Mouse (Mus musculus): ENCODE data around the gene Fam131a. TPM values are rescaled to one million over a fixed set of nuclear protein-coding genes. Genes with fewer than 3 reads are reported as not detected.

Gene Fam131a
- total and polyA plus RNA-seq, 3 experiments: 0.67 to 1.3 (median 0.77) TPM

DNA sequence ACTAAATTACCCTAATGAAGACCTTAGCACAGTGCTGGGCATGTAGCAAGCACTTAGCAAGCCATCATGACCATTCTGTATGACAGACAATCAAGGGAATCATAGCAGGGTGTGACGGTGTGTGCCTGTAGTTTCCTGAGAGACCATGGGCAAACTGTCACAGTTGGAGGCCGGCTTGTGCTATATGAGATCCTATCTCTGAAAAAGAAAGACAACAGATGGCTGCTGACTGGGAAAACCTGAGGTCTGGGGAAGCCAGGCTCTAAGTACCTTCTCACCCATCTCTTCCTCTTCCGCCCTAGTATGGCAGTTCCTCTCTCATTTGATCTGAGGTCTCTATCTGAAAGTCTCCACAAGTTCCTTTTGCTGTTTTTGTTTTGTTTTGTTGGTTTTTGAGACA is 12.7 kb downstream of the Fam131a start:
- Histone ChIP-seq H3K27ac (ENCODE audit: insufficient read depth, low read depth) (no peak overlapping the region), H3K4me3 (replicated peaks in 1 of 3; ENCODE audit: low read depth in 2 of 3, low read length in 2 of 3, poor library complexity in 1 of 3) (no peak overlapping the region), H3K36me3 (replicated peaks in 1 of 2; ENCODE audit: control insufficient read depth in 1 of 2, insufficient read depth in 1 of 2, low read length in 1 of 2) (peaks cover 0 to 16% of the 10 kb centered on the region in 2 experiments), H3K9ac (ENCODE audit: insufficient read depth, low read depth) (no peak overlapping the region), H3K9me3 (replicated peaks; ENCODE audit: low read length) (no peaks in the 10 kb centered on the region), H3K4me1 (ENCODE audit: control insufficient read depth in 1 of 2, insufficient read depth in 2 of 2) (peaks cover 13 to 46% of the 10 kb centered on the region in 2 experiments), H3K4me2 (ENCODE audit: insufficient read depth, low read depth, poor library complexity, severe bottlenecking) (no peak overlapping the region), H3K27me3 (replicated peaks) (no peaks in the 10 kb centered on the region), H3K79me2 (replicated peaks; ENCODE audit: control insufficient read depth, extremely low read depth, insufficient read depth, poor library complexity, severe bottlenecking) (no peaks in the 10 kb centered on the region)
- dilution Hi-C loops (cut with MboI; ENCODE audit: extremely low pct_ligation_motif_present, extremely low pct_unique_long_range_greater_than_20kb, low sequenced_read_pairs) (no loop called here), in situ Hi-C loops (cut with MboI; ENCODE audit: low pct_ligation_motif_present, low pct_unique_long_range_greater_than_20kb, low sequenced_read_pairs) (no loop called here)
- DNase-seq (ENCODE audit: extremely low read depth): no peak
- TF ChIP-seq PAX5 (IDR thresholded peaks at IDR 0.05; ENCODE audit: low read length): no peak
- TF ChIP-seq ZNF384 (IDR thresholded peaks at IDR 0.05; ENCODE audit: low read depth, low read length): no peak
- TF ChIP-seq EP300 (IDR thresholded peaks at IDR 0.05; ENCODE audit: low read length): no peak
- no peak for TF ChIP-seq POLR2AphosphoS2 (IDR thresholded peaks at IDR 0.05; ENCODE audit: low read depth, low read length)
- TF ChIP-seq SMC3 (IDR thresholded peaks at IDR 0.05; ENCODE audit: low read depth, low read length): no peak
- no peak for TF ChIP-seq POLR2A (IDR thresholded peaks at IDR 0.05; ENCODE audit: low read depth, low read length)

DNA sequence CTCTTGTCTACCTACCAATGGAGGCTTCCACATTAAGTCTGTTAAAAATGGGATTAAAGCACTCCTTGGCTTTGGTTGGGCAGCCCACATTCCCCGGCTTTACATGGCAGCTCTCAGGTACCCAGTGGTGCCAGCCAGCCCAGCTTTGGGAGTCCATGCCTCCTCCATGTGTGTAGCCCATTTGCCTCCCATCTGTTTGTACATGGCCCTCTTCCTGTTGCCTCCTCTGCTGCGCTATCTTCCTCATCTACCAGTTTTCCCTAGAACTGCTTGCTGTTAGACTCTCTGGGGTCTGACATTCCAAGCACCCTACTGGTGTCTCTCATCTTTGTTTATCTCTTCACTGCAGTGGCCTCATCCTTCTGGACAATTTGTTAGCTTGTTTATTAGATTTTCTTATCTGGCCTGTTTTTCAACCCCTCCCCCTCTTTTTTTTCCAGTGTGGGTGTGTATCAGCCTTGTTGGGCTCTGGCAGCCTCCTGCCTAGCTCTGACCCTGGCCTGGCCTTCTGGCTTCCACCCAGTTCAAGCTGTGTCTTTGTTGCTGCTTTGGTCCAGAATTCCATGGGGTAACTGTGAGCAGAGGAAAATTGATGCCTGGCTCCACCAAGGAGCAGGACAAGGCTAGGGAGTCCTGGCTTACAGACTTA is 13.5 kb downstream of the Fam131a start:
- DNase-seq (ENCODE audit: extremely low read depth): no peak
- no peak overlapping the region for H3K4me3 ChIP-seq (replicated peaks in 1 of 3; ENCODE audit: low read depth in 2 of 3, low read length in 2 of 3, poor library complexity in 1 of 3)
- no peak for TF ChIP-seq EP300 (IDR thresholded peaks at IDR 0.05; ENCODE audit: low read length)
- no peak overlapping the region for H3K27ac ChIP-seq (ENCODE audit: insufficient read depth, low read depth)
- no peaks in the 10 kb centered on the region for H3K27me3 ChIP-seq (replicated peaks)
- H3K4me2 ChIP-seq (ENCODE audit: insufficient read depth, low read depth, poor library complexity, severe bottlenecking): no peak overlapping the region
- H3K9ac ChIP-seq (ENCODE audit: insufficient read depth, low read depth): no peak overlapping the region
- H3K4me1 ChIP-seq (ENCODE audit: control insufficient read depth in 1 of 2, insufficient read depth in 2 of 2): peaks cover 10 to 40% of the 10 kb centered on the region in 2 experiments
- dilution Hi-C loops (cut with MboI; ENCODE audit: extremely low pct_ligation_motif_present, extremely low pct_unique_long_range_greater_than_20kb, low sequenced_read_pairs): no loop called here
- in situ Hi-C loops (cut with MboI; ENCODE audit: low pct_ligation_motif_present, low pct_unique_long_range_greater_than_20kb, low sequenced_read_pairs): no loop called here
- peaks cover 0 to 16% of the 10 kb centered on the region in 2 experiments for H3K36me3 ChIP-seq (replicated peaks in 1 of 2; ENCODE audit: control insufficient read depth in 1 of 2, insufficient read depth in 1 of 2, low read length in 1 of 2)
- no peaks in the 10 kb centered on the region for H3K9me3 ChIP-seq (replicated peaks; ENCODE audit: low read length)
- no peaks in the 10 kb centered on the region for H3K79me2 ChIP-seq (replicated peaks; ENCODE audit: control insufficient read depth, extremely low read depth, insufficient read depth, poor library complexity, severe bottlenecking)

DNA sequence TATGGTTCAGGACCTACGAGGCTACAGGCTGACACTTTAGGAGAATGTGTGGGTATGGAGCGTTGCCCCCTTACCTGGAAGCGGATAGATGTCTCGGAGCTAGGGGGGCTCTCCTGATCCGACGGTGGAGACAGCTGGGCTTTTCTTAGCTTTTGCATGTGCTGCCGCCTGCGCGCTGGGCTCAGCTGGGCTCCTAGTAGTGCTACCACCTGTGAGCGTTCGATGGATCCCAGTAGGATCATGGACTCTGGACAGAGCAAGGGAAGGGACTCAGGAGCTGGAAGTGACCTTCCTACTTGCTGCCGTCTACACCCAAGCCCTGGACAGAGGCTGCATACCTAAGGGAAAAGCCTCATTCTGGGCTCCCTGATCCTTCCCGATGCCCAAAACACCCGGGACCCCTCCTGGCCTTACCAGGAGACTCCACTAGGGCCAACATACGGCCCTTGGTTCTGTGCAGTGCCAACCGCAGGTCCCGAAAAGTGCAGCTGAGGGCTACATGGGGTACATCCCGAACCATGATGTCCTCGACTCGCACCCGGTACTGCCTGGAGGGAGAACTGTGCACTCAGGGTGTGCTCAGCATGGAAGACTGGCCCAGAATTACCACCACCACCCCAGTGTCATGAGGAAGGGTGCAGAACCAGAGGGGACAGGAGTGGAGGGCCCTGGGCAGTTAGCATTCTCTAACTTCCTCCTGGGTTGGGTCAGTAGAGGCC is 15.3 kb downstream of the Fam131a start:
- no peak for DNase-seq (ENCODE audit: extremely low read depth)
- dilution Hi-C loops (cut with MboI; ENCODE audit: extremely low pct_ligation_motif_present, extremely low pct_unique_long_range_greater_than_20kb, low sequenced_read_pairs) (no loop called here), in situ Hi-C loops (cut with MboI; ENCODE audit: low pct_ligation_motif_present, low pct_unique_long_range_greater_than_20kb, low sequenced_read_pairs) (no loop called here)
- Histone ChIP-seq H3K9me3 (replicated peaks; ENCODE audit: low read length) (no peaks in the 10 kb centered on the region), H3K27me3 (replicated peaks) (no peaks in the 10 kb centered on the region), H3K4me3 (replicated peaks in 1 of 3; ENCODE audit: low read depth in 2 of 3, low read length in 2 of 3, poor library complexity in 1 of 3) (no peak overlapping the region), H3K27ac (ENCODE audit: insufficient read depth, low read depth) (no peak overlapping the region), H3K36me3 (replicated peaks in 1 of 2; ENCODE audit: control insufficient read depth in 1 of 2, insufficient read depth in 1 of 2, low read length in 1 of 2) (peaks cover 0 to 25% of the 10 kb centered on the region in 2 experiments), H3K4me1 (ENCODE audit: control insufficient read depth in 1 of 2, insufficient read depth in 2 of 2) (peaks cover 1 to 23% of the 10 kb centered on the region in 2 experiments), H3K4me2 (ENCODE audit: insufficient read depth, low read depth, poor library complexity, severe bottlenecking) (no peak overlapping the region), H3K79me2 (replicated peaks; ENCODE audit: control insufficient read depth, extremely low read depth, insufficient read depth, poor library complexity, severe bottlenecking) (no peaks in the 10 kb centered on the region), H3K9ac (ENCODE audit: insufficient read depth, low read depth) (no peak overlapping the region)
- TF ChIP-seq ZC3H11A (IDR thresholded peaks at IDR 0.05; ENCODE audit: low read depth, low read length): no peak
- no peak for TF ChIP-seq CHD2 (IDR thresholded peaks at IDR 0.05; ENCODE audit: low read length)
- TF ChIP-seq MAZ (IDR thresholded peaks at IDR 0.05; ENCODE audit: low read depth, low read length): no peak
- no peak for TF ChIP-seq MAFK (IDR thresholded peaks at IDR 0.05; ENCODE audit: insufficient replicate concordance, low read length)
- TF ChIP-seq JUN (IDR thresholded peaks at IDR 0.05; ENCODE audit: insufficient read depth, low read depth, low read length): no peak
- no peak for TF ChIP-seq JUND (conservative IDR thresholded peaks at IDR 0.05; ENCODE audit: low read depth, low read length)
- TF ChIP-seq MXI1 (IDR thresholded peaks at IDR 0.05; ENCODE audit: low read depth, low read length): no peak
- TF ChIP-seq TBP (conservative IDR thresholded peaks at IDR 0.05; ENCODE audit: low read depth, low read length): no peak
- no peak for TF ChIP-seq MAX (IDR thresholded peaks at IDR 0.05; ENCODE audit: low read length)
- TF ChIP-seq SMC3 (IDR thresholded peaks at IDR 0.05; ENCODE audit: low read depth, low read length): no peak
- no peak for TF ChIP-seq USF1 (IDR thresholded peaks at IDR 0.05; ENCODE audit: low read depth, low read length)
- TF ChIP-seq E2F4 (IDR thresholded peaks at IDR 0.05; ENCODE audit: insufficient replicate concordance, low read depth, low read length): no peak
- TF ChIP-seq EP300 (IDR thresholded peaks at IDR 0.05; ENCODE audit: low read length): no peak
